Mouse (Mus musculus): ENCODE measurements at regions not wholly inside any gene's neighbourhood (a gene's known extent, or its start where the extent isn't known, plus 50 kb on each side); places are given as distances from the start of the nearest gene placed in this dataset.
"Not testable (repeated sequence)": the region's sequence is repeated elsewhere in the genome, so short reads cannot be mapped to it uniquely, and the experiment has no call there.

DNA sequence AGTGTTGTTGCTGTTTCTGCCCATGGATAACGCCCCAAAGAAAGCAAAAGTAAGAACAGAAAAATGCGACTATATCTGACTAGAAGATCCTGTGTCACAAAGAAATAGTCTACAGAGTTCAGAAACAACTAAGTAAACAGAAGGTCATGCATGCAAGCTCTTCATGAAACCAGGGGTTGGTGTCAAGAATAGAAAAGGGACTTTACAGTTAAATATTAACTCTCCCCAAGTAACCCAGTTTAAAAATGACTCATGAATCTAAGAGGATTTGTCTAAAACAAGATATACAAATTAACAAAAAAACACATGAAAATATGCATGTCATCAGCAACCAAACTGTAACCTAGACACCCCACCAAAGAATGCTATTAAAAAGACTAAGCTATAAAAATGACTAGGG lies 381.4 kb upstream of the Ptger4 start:
- DNase-seq (ENCODE audit: low spot score) = no peak

DNA sequence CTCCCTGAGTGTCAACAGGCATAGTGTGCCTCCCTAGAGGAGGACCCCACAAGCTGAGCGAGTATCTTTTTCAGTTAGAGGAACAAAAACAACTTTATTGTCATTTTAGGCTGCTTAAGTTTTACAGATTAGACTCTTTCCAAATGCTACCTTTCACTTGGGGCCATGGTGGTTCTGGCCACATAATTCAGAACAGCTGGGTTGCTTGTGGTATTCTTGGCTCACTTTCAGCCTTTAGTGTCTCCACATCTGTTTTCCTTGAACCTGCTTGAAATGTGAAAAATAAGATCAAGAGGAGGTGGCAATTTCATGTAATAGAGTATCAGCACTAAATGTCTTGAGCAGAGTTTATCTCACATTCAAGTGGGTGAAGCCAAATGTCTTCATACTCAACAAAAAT lies 402.7 kb upstream of the Ptger4 start:
- DNase-seq (ENCODE audit: low spot score) = peak; percentile 7

DNA sequence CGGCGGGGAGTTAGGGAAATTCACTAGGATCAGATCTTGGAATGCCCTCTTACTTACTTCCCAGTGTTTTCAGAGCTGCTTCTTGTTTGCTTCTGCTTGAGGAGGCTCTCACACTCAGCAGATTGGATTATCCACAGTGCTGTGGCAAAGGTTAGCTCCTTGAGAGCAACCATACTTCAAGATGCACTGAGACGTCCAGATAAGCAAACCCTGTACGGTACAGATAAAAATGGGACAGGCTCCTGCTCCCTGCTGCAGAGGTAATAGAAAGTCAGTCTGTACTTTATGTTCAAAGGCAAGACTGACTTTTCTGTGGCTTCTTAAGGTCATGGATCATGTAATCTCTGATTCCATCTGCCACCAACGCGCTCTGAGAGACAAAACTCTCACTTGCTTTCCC lies 414.8 kb upstream of the Ptger4 start:
- DNase-seq (ENCODE audit: low spot score) = no peak

DNA sequence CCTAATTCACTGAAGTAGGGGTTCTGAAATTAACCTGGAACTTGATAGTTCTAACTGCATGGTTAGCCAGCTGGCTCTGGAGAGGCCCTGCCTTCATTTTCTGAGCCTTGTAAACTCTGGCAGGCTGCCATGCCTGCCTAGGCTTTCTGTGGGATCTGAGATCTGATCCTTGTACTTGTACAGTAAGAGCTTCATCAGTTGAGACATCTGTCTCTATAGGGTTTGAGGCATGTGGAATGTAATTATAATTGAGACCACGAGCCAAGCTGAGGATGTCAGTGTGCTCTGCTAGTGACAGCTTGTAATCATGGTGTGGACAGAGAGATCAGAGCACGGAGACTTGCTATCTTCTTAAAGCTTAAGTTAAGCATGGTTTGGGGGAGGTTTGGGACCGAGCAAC lies 416.8 kb upstream of the Ptger4 start:
- DNase-seq (ENCODE audit: low spot score) = no peak

DNA sequence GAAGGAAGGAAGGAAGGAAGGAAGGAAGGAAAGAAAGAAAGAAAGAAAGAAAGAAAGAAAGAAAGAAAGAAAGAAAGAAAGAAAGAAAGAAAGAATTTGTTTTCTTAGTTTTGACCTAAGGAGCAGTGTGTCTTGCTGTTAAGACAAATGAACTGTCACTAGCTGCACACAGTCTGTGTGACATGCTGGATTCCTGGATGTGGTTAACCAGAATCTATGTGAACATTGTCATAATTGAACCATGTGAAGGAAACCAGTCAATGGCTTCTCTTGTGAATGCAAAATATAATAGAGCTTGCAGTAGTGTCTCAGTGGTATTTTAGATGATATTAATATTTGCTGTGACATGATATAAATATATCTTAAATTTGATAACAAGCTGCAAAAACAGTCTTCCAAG lies 427.8 kb upstream of the Ptger4 start:
- no peak for DNase-seq (ENCODE audit: low spot score)

DNA sequence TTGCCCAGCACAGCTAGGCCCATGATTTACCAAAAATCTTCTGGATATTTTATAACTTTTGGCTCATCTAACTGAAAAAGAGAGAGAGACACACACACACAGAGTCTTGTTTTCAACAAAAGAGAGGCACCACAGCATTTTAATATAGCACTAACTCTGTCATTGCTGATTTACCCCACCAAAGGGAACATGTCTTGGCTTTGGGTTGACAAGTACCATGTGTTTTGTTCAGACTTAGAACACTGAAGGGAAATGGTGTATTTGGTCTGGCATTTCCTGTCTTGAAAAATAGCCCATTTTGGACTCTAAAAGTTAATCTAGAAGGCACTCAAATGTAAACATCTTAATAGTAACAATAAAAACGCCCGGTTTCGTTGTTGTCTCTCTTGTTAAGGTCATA lies 432.7 kb upstream of the Ptger4 start:
- no peak for DNase-seq (ENCODE audit: low spot score)

DNA sequence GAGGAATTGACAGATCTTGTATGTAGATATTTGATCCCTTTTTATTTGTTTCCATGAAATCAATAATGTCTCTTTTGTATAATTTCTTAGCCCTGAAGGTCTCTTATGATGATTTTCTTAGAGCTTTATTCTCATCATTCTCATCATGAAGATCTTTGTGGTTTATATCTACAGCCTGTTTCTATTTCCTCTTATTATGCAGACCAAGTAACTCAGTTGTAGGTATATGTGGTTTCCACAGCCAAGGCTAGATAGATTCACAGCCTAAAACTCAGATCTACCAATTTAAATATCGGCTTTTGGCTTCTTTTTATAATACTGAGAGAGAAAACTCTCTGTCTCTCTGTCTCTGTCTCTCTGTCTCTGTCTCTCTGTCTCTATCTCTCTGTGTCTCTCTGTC lies 449.8 kb upstream of the Ptger4 start:
- DNase-seq (ENCODE audit: low spot score) = no peak

DNA sequence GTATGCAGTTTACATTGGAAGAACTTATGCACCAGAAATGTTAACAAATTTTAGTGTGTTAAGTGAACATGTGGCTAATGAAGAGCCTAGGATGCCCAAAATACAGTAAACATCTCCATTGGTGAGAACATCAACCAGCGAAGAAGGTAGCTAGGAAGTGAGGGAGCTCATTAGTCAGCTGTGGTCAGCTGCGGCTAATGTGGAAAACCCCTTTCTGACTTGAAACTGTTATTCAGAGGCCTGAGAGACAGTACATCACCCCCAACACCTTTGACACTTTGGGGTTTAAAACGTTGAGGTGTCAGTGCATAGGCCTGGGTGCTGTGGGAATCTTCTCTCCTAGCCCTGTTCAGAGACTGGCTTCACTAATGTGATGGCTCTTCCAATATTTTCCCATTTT lies 451.0 kb upstream of the Ptger4 start:
- DNase-seq (ENCODE audit: low spot score) = no peak

DNA sequence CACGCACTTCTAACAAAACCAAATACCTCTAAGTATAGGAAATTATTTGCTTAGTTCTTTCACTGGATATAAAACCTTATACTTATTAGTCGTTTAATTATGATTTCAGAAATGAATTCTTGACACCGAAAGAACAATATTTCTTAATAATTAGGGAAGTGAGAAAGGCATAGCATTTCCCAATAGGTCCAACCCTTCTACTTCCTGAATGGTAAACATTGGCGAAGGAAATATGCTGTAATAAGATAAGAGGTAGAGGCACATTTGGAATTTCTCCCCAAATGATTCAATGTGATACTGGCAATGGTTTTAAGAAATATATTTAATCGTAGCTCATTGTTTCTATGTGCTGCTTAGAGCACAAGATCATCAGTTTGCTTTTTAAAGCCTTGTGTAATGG lies 464.5 kb upstream of the Ptger4 start:
- DNase-seq (ENCODE audit: low spot score) = no peak

DNA sequence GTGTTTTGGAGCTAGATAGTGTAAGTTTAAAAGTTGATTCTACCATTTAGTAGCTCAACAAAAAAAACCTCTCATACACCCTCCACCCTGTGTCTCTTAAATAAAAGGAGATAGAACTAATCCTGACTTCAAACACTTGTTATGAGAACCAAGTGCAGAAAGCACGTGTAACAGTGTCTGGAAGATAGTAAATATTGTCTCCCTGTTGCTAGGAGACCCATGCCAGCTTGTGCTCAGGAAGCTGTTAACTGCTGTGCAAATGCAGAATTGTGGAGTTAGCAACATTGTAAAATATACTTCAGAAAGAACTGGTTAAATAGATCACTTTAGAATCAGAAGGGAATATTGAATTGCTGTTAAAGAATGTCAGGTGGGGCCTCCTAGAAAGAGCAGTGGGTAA lies 496.7 kb upstream of the Ptger4 start:
- no peak for DNase-seq (ENCODE audit: low spot score)

DNA sequence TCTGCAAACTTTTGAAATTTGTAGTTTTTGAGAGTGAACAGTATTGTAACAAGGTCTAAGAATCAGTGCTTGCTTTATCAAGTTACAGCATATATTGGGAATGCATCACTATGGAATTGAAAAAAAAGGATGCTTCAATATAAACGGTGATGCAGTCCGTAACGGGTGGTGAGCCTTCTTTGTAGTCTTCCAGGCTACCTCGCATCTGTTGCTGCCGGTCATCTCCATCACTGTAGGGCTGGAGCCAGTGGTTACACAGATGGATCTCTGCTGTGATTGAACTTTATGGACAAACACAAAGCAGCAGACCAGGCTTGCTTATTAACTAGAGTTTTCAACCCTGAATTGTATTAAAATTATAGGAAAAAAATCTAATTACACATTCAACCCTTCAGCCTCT lies 499.9 kb upstream of the Ptger4 start:
- no peak for DNase-seq (ENCODE audit: low spot score)

DNA sequence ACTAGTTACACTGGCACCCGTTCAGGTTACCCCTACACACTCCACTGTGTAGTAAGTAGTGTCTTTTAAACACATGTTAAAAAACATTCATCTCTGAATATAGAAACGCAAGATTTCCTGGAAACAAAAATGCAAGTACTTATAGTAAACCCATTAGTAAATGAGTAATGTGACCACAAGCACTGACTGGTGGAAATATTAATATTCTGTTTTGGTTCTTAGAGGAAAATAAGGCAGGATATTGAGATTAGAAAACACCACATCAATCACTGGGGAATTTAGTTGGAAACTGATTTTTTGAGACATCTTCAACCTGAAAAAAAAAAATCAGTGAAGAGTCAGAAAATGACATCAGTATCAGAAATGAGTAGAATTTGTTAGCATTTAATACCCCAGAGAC lies 514.7 kb upstream of the Ptger4 start:
- DNase-seq (ENCODE audit: low spot score) = no peak

DNA sequence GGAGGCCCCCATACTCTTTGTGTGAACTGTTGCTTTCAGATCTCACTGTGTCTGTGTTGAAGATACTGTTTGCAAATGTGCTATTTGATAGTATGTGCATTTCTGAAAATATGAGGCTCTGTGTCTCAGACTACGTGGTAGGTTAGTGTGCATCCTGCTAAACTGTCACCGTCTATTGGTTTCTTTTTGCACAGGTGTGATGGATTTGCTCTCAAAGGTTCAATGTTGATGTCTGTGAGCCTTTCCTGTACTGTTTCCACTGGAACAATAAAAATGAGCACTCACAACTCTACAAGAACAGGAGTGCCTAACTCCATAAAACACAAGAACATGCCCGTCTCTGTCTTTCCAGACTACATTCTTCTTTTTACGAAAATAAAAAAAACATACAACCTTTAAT lies 518.2 kb upstream of the Ptger4 start:
- no peak for DNase-seq (ENCODE audit: low spot score)

DNA sequence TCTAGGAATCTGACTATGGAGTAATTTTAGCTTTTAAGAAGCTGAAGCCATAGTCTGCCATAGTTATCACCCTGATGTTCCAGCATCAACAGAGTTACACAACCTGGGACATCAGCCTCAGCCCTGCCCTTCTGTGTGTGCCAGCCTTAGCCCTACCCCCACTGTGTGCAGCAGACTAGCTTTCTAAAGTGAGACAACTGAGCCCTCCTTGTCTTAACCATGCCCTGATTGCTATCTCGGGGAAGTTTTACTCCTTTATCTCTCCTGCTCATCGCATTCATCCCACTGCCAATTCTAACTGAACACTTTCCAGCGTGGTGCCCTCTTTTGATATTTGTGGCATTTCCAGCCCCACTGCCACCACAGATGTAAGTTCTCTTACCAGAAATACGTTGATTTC lies 522.5 kb upstream of the Dab2 start:
- no peak for DNase-seq (ENCODE audit: low spot score)

DNA sequence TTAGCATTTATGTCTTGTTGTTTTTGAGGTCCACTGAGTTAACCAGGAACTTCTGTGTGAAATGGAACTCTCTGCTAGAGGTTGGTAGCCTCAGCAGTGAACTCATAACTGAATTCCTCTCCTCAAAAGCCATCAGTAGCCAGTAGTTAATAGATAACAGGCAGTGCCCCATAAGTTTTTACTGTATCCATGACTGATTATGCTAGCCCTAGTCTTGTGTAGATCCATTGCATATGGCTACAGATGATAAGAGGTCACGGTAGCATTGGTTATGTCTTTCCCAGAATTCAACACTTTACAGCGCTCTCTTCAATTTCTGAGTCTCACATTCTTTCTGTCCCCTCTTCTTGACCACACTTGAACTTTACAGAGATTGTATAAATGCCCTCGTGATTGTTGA lies 499.7 kb upstream of the Dab2 start:
- DNase-seq (ENCODE audit: low spot score) = no peak

DNA sequence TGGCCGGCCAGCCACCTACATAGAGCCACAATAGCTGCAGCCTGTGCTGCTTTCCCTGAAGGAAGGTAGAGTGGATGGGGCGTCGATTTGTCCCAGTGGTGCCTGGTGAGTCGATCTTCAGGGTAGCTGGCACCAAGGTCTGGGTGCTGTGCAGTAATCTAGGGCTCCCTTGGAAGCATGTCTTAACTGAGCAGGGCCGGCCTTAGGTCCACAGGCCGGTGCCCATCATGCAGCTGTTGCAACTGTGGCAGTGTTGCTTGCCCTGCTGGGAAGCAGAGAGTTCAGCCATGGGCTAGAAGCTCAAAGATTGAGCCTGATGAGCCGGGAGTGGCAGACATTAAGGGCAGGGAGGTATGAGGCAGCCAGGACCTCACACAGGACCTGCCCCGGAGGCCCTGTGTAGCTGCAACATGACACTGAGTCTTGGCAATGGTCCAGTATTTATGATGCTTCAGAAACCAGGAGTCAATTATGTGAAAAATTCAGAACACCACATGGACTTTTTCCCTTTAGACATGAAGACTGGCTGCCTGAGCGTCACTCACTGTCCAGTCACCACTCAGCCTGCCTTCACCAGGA lies 488.3 kb upstream of the Dab2 start:
- no peak for DNase-seq (ENCODE audit: low spot score)

DNA sequence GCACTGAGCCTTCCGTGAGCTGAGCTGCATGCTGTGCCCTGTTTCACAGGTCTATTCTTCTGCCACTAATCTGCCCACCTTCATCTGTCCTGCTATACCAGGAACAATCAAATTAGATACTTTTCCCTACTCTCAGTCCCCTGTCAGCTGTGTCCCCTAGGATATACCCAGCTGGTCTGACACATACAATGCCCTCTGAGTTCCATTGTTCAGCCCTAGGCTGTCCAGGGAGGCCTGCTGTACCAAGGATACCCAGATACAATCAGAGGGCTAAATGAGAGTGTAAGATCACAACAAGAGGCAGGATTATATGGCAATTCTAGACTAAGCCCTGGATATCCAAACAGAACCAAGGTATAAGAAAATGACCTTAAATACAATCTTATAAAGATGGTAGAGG lies 487.6 kb upstream of the Dab2 start:
- DNase-seq (ENCODE audit: low spot score) = no peak

DNA sequence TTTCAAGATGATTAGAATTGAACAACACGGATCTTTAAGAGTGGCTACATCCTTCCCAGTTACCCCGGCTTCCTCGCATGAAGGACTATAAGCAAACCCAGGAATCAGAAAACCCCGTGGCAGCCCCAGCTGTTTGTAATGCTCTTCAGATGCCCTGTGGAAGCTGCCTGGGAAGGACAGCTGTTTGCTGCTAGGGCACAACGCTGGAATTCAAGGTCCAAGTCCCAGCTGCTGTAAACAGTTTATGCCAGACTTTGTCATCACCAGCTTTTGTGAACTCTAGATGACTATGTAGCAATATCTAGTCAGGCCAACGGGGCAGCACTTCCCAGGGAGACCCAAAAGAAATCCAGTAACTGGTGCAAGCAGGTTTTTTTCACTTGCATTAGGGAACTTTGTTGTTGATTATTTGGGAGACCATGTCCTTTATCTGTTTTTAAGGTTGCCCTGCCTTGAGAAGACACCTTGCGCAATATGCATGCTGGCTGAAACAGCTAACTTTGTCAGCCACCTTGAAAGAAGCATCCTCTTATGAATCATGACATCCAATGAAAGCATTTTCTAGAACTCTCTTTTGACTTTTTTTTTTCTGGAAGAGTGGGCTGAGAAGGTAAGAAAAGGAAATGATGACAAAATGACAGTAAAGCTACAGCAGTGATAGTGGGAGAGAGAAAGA lies 481.5 kb upstream of the Dab2 start:
- DNase-seq (ENCODE audit: low spot score) = no peak

DNA sequence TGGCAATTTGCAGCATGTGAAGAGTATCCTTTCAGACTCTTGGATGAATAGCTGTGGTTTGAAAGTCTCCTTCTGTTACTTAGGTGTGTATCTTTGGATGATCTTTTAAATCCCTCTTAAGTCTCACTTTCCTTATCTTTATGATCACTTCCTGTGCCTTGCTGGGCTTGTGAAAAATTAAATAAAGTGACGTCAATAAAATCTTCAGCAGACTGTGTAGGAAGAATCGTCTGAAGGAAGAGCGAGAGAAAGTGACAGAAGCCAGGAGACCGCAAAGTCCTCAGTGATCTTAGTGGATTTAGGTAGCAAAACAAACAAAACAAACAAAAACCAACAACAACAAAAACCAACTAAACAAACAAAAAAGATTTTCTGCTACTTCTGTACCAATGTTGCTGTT lies 459.6 kb upstream of the Dab2 start:
- no peak for DNase-seq (ENCODE audit: low spot score)

DNA sequence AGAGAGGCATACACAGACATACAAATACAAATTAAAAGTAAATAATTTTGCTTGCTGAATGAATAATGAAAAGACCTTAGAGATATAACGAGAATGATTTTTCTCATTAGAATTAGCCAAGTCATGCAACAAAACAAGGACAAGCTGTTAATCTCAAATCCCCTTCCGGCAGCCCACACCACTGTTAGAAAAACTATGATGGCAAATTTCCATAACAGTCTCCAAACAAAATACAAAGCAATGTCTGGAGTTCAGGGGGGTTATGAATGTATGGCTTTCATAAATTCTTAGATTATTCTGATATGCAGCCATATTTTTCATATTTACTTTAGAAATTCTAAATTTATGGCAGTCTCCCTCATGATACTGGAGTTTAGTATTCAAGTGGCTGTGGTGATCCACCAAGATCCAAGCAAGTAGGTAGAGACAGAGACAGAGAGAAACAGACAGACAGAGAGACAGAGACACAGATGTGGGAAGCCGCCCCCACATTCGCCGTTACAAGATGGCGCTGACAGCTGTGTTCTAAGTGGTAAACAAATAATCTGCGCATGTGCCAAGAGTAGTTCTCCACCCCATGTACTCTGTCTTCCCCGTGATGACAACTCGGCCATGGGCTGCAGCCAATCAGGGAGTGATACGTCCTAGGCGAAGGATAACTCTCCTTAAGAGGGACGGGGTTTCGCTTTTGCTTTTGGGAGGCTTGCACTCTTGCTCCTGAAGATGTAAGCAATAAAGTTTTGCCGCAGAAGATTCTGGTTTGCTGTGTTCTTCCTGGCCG lies 458.0 kb upstream of the Dab2 start:
- not testable (repeated sequence) for DNase-seq (ENCODE audit: low spot score)

DNA sequence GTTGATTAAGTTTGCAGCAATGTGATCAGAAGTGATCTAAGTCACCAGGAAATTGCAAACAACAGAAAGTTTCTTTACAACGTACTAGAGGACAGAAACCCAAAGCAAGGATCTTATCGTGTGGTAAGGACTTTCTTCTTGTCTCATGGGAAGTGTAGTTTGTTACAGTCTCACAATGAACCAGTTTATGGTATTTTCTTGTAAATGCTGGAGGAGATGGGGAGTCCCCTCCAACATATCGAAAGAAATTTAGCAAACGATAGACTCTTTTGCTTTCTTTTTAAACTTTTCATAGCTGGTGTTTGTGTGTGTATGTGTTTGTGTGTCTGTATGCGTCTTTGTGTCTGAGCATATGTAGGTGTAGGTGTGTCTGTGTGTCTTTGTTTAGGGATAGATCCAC lies 453.0 kb upstream of the Dab2 start:
- no peak for DNase-seq (ENCODE audit: low spot score)

DNA sequence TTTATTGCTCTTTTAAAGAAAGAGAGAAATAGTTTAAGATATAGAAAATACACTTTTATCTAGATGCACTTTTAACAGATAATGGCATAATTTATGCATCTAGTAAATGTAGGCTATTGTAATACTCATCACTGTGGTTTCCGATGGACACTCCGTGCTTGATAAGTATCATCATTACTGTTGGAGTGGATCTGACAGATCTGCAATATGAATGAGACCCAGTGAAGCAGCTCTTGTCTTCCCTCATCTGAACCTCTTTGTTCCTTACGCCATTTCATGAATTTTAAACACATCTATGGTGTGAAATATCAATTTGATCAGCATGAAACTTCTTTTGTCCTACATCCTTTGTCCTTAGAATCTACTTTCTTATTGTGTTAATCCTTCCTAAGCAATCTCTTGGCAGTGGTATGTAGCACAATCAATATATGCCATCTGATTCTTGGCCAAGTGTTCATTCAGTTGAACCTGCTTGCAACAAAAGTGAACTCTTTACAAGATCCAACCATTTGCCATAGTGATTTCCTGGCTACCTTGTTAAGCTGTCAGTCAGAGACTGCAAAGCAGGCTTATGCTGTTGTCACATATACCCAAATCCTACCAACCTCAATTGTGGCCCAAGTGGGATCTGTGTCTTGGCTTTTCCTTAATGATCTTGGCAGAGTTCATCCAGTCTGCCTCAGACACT lies 452.0 kb upstream of the Dab2 start:
- no peak for DNase-seq (ENCODE audit: low spot score)

DNA sequence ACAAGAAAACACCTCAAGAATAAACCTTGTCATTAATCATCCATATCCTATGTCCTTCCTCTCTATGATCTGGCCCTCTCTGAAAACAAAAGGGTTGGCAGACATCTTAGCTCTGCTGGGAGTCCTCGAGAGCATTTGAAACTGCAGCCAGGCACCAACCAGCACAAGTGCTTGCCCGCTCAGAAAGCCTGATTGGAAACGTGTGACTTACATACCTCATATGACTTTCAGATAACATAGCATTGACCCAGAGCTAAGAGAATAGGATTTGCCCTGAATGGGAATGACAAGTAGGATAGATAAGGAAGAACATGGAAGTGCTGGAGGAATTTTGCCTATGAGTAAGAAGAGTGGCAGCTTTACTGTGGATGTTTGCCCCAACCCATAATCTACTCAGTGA lies 447.1 kb upstream of the Dab2 start:
- no peak for DNase-seq (ENCODE audit: low spot score)
